Mouse (Mus musculus): ENCODE results near the gene Alms1. TPM values are rescaled to one million over a fixed set of nuclear protein-coding genes. Genes with fewer than 3 reads are reported as not detected.
"Not testable (repeated sequence)": the region's sequence is repeated elsewhere in the genome, so short reads cannot be mapped to it uniquely, and the experiment has no call there.

Alms1 gene
- 3.0 and 4.5 TPM in 2 replicates for total RNA-seq (2017)

DNA sequence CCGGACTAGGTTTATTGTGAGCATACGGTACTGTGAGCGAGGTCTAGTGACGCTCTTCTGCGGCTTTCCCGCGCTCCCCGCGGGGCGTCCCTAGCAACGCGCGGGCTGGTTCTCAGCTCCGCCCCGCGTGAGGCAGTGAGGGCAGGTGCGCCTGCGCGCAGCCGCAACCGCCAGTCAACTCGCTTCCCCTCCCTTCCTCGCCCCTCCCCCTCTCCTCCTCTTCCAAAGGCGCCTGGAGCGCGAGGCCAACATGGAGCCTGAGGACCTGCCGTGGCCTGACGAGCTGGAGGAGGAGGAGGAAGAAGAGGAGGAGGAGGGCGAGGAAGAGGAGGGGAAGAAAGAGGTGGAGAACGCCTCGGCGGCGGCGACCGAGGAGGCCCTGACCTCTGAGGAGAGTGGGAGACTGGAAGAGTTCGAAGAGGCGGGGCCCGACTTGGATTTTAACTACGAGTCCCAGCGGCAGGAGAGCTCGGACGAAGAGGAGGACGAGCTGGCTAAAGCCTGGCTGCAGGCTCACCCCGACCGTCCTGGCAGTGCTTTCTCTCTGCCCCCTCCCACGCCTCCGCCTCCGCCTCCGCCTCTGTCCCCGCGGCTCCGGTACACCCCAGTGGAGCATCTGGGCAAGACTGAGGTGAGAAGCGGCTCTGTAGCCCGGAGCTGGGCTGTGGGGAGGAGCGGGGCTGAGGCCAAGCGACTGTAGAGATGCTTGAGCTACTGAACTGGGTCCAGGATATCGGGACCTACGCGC, at the start of gene Alms1:
Gene Alms1, plus strand, starts transcription at position 136 of the 748 bp plus-strand sequence.
- ATAC-seq (ENCODE audit: extremely low read depth, insufficient number of reproducible peaks, low FRiP score, poor library complexity, severe bottlenecking) = peak; percentile 72

DNA sequence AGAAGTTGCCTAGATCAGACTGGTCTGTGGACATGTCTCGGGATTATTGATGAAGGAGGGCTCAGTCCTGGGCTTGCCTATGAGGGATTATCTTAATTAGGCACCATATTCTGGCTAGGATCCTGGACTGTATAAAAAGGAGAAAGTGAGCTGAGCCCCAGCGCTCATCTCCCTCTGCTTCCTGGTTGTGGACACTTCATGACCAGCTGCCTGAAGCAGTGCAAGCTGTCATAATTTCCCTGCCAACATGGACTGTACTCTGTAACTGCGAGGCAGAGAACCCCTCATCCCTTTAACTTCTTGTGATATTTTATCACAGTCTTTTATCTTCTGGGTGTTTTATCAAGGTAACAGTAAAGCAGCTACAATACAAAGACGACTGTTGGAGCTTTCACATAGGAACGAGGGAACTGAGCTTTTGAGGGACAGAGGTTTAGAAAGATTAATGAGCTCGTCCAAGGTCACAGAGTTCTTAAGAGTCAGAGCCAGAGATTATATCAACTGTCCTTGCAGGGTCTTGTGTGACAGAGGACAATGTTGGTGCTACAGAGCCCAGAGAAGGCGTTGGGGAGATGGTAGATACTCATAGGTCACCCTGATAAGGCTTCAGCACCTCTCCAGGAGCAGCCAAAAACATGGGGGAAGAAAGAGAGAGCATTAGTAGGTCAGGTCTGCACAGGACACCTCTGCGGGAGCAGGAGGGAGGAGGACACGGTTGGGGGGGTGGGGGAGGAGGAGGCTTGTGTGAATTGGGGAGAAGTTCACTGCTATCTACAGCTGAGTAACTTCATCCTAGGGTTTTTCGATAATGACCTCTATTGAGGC, 43.8 kb upstream of the Alms1 start:
- ATAC-seq (ENCODE audit: extremely low read depth, insufficient number of reproducible peaks, low FRiP score, poor library complexity, severe bottlenecking) = no peak

DNA sequence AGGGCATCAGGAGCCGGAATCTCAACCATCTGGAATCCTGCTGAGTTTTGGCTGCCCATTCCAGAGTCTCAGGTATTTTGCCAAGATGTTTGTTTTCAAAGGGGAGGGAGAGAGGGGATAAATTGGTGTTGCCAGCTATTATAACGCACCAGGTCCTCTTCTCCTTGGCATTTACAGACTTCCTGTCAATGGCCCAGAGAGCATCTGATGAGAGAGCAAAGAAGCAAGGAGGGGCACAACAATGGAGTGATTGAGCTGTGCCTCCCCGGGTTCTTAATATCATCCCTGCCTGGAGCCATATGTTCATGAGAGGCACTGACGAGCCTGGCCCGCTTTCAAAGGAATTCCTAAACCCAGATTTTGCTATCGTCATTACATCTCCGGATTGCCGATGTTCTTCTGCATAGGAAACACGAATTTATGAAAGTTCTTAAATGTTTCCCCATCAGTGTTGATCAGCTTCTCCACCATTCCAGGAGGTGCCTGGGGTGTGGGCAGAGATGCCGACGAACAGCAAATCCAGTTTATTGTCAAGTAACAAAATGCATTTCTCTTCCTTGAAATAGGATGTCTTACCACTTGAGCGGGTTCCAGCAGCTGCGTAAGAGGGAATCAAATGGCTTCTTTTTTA, 43.0 kb upstream of the Alms1 start:
- ATAC-seq (ENCODE audit: extremely low read depth, insufficient number of reproducible peaks, low FRiP score, poor library complexity, severe bottlenecking) = no peak

DNA sequence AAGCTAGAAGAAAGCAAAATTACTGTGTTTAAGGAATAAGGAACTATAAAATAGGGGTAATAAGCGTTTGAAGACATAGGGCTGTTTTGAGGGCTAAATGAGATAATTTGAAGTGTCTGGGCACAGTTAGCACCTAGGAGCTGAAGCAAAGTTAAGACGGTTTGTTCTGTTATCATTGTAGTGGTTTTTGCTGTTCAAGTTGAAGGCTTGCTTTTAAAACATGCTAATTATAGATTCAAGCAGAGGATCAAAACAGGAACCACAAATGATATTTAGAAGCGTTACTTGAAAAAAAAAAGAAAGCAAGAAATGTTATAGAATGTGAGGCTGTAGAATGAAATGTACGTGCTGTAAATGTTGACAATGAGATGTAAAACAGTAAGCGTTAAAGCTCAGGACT, 39.7 kb upstream of the Alms1 start:
- no peak for ATAC-seq (ENCODE audit: extremely low read depth, insufficient number of reproducible peaks, low FRiP score, poor library complexity, severe bottlenecking)

DNA sequence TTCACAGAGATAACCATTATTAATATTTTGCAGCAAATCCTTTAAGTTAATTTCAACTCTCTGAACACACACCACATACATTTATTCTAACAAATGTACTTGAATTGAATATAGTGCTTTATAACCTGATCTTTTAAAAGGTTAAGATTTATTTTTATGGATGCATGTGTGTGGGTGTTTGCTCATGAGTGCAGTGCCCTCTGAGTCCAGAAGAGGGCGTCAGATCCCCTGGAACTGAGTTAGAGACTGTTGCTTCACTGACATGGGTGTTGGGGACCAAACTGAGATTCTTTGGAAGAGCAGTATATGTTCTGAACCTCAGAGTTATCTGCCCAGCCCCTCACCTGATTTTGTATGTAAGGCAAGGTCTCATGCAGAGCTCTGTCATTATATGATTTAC, 25.0 kb upstream of the Alms1 start:
- ATAC-seq (ENCODE audit: extremely low read depth, insufficient number of reproducible peaks, low FRiP score, poor library complexity, severe bottlenecking) = no peak

DNA sequence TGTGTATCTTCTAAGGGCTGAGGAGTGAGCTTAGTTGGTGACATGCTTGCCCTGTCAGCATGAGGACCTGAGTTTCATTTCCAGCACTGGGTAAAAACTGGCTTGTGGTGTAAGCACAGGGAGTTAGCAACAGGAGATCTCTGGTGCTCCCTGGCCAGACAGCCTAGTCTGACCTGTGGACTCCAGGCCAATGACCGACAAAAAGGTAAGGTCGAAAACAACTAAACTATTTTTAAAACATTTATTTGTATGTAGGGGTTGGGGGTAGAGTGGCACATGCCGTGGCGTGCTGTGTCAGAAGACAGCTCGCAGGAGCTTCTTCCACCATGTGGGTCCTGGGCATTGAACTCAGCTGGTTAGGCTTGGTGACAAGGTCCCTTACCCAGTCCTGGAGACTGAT, 14.5 kb upstream of the Alms1 start:
- ATAC-seq (ENCODE audit: extremely low read depth, insufficient number of reproducible peaks, low FRiP score, poor library complexity, severe bottlenecking) = no peak

DNA sequence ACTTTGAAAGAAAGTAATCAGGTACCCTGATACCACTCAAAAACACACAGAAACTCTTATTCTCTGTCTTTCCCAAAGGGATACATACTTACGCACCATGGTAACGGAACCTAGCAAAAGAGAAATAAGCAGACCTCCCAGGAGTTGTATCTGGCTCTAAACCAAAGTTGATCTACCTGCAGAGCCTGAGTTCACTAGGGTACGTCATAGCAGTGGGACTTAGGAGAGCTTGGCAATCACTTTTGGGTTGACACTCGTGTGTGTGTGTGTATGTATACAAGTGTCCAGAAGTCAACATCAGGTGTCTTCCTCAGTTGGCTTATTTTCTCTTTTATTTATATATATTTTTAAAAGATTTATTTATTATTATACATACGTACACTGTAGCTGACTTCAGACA, 5.6 kb upstream of the Alms1 start:
- no peak for ATAC-seq (ENCODE audit: extremely low read depth, insufficient number of reproducible peaks, low FRiP score, poor library complexity, severe bottlenecking)

DNA sequence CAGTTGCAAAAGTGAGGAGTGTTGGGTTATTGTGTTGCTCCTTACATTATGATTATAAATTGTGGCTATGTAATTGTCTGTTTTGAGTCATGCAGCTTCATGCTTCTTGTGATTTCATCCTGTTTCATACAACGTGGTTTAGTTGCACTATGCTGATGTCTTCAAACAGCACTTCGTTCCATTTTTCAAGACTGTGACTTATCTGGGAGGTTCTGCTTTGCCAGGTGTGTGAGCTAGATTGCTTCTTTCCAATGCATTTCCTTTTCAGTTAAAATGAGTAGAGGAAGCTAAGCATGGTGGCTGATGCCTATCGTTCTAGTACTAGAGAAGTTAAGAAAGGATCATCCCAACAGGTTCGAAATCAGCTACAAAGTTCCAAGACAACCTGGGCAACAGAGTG, 2.7 kb upstream of the Alms1 start:
- ATAC-seq (ENCODE audit: extremely low read depth, insufficient number of reproducible peaks, low FRiP score, poor library complexity, severe bottlenecking) = no peak

DNA sequence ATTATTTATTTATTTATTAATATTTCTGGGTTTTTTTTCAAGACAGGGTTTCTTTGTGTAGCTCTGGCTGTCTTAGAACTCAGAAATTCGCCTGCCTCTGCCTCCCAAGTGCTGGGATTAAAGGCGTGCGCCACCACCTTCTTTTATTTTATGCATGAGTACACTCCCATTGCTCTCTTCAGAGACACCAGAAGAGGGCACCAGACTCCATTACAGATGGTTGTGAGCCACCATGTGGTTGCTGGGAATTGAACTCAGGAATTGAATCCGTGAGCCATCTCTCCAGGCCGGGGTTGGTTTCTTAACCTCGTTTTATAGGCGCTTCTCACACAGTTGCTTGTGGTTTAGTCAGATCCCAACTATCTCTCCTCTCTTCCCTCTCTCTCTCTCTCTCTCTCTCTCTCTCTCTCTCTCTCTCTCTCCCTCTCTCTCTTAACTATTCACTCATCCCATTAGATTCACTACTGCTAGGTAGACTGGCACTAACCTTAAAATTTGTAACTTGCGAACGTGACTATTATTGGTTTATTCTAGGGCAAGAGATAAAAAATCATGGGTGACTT, 445 bp upstream of the Alms1 start:
- ATAC-seq (ENCODE audit: extremely low read depth, insufficient number of reproducible peaks, low FRiP score, poor library complexity, severe bottlenecking) = no peak

DNA sequence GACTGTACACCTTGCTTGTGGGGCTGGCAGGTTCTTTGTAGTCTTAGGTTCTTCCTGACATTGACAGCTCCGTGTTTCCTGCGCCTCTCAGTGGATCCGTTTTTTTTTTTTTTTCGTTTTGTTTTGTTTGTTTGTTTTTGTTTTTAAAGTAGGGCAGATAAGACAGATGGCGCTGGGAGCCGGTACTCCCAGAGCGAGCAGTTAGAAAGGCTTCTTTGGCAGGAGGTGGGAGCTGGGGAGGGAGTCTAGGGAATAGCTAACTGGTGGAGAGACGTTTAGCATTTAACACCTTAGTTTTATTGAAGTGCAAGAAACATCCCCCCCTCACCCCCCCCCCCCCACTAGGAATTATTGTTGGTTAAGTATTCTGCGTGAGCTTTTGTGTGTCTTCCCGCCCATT, 833 bp downstream of the Alms1 start:
- no peak for ATAC-seq (ENCODE audit: extremely low read depth, insufficient number of reproducible peaks, low FRiP score, poor library complexity, severe bottlenecking)

DNA sequence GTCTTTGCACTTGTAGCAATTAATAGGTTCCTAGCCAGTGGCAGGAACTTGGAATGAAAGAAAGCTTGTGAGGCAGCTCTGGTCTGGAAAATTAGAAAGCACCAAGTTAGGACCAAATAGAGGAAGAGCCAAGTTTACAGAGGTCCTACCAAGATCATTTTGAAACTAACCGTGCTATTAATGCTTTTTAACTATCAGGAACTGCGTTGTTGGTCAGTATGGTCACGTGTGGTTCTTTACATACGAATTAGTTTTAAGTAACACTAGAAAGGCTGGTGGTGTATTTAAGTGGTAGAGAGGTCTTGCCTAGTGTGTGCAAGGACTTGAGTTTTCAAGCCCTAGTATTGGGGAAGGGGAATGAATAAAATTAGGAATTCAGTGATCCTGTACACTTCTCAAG, 1.2 kb downstream of the Alms1 start:
- ATAC-seq (ENCODE audit: extremely low read depth, insufficient number of reproducible peaks, low FRiP score, poor library complexity, severe bottlenecking) = no peak

DNA sequence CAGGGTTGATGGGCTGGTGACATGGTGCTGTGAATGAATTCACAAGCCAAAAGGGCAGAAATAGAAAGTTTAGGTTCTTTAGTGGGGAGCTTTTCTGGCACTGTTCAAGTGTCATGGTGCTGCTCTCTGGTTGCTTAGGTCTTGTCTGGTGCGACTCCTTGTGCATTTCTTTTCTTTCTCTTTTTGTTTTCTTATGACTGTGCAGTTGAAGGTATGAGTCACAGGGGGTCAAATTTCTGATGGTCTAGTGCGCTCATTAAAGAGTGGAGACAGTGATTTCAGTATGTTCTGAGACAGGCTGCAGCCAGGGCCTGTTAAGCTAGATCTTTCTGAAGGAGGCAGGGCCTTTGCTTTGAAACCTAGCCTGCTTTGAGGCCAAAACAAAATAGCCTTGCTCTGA, 2.8 kb downstream of the Alms1 start:
- no peak for ATAC-seq (ENCODE audit: extremely low read depth, insufficient number of reproducible peaks, low FRiP score, poor library complexity, severe bottlenecking)

DNA sequence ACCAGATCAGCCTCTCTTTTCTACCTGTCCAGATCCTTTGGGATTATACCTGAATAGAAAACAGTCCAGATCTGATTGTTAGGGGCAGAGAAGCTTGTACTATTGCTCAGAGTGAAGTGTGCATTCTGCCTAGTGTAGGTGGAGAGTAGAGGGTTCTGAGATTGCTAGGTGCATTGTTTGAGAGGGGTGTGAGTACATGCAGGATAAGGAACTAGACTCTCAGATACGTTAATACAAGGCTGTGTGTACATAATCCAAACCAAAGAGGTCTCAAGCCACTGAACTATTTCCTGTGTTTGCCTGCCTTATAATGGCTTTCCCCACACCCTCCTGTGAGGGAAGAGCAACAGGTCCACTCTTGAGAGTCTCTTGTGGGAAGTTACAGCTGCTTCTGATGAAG, 12.0 kb downstream of the Alms1 start:
- no peak for ATAC-seq (ENCODE audit: extremely low read depth, insufficient number of reproducible peaks, low FRiP score, poor library complexity, severe bottlenecking)

DNA sequence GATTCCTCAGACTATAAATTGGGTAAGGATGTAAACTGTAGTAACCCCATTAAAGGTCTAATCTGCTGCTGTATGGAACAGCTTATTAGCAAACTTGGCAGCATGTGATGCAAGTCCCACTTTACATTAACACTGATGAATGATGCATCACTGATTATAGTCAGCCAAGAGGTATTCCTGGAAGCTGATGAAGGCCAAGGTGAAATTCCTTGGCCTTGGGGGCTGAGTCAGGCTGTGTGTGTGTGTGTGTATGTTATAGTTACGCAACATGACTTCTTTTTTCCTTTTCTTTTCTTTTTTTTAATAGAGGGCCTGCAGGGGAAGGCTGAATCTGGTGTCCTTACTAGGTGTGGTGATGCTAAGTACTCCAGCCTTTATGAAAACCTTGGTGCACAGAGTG, 23.2 kb downstream of the Alms1 start:
- ATAC-seq (ENCODE audit: extremely low read depth, insufficient number of reproducible peaks, low FRiP score, poor library complexity, severe bottlenecking) = no peak

DNA sequence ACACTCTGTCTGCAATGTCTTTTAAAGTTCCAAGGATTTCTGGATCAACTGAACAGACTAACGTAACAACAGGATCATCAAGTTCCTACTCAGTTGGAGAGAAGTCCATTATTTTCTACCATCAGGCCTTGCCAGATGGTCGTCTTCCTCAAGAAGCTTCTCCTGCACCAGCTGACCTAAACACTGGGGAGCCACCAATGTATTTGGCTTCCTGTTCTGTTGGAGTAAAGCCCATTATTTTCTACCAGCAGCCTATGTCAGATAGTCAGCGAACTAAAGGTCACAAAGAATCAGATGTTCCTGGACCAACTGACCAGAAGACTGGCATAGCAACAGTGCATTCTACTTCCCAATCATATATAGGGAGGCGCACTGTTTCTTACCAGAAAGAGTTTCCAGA, 33.5 kb downstream of the Alms1 start:
- no peak for ATAC-seq (ENCODE audit: extremely low read depth, insufficient number of reproducible peaks, low FRiP score, poor library complexity, severe bottlenecking)

DNA sequence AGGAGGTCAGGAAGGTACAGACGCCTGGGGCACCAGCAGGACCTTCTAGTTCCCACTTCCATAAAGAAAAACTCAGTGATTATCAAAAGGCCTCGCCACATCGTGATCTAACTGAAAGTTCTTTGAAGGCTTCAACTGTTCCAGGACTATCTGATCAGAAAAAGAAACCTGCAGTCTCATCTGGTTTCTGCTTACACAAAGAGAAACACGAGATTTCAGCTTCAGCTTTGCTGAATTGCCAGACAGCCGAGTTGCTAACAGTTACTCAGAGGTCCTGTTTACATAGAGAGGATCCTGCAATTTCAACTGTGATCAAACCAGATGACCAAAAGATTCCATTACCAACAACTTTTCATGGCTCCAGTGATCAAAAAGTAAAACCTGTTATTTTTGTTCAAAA, 34.3 kb downstream of the Alms1 start:
- ATAC-seq (ENCODE audit: extremely low read depth, insufficient number of reproducible peaks, low FRiP score, poor library complexity, severe bottlenecking) = no peak

DNA sequence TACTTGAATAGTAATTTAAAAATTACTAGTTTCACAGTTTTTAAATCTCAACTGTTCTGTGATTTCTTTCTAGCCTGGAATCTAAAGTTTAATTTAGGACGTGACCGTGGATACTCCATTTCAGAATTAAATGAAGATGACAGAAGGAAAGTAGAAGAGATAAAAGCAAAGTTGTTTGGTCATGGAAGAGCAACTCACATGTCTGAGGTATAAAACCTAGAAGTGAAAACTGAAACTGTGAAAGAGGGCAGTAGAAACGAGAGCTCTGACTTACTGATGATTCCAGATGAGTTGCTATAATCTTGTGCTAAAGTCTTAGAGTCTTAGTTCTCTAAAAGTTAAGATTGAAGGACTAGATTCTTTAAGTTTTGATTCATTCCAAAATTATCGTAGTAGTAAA, 37.2 kb downstream of the Alms1 start:
- ATAC-seq (ENCODE audit: extremely low read depth, insufficient number of reproducible peaks, low FRiP score, poor library complexity, severe bottlenecking) = no peak

DNA sequence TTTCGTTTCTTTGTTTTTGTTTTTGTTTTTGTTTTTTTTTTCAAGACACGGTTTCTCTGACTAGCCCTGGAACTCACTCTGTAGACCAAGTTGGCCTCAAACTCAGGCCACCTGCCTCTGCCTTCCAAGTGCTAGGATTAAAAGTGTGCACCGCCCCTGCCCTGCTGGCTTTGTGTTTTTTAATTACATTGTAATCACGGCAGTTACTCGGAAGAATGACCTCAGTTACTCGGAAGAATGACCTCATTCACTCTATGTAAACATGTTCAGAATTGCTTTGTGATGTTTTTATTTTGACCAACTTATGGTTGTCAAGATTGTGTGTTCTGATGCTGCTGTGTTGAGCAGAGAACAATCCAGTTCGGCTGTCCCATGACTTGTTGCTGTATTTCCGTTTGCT, 45.8 kb downstream of the Alms1 start:
- no peak for ATAC-seq (ENCODE audit: extremely low read depth, insufficient number of reproducible peaks, low FRiP score, poor library complexity, severe bottlenecking)

DNA sequence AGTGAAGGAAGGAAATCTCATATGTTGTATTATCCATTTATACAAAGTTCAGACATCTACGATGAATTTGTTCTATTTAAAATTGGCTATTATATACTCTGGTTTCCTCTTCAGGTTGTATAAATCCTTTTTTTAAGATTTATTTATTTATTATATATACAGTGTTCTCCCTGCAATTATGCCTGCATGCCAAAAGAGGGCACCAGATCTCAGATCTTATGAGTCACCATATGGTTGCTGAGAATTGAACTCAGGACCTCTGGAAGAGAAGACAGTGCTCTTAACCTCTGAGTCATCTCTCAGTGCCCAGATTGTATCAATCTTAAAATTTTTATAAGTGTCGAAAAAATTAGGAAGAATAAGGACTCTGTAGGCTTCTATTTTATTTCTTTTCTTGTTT, 65.9 kb downstream of the Alms1 start:
- ATAC-seq (ENCODE audit: extremely low read depth, insufficient number of reproducible peaks, low FRiP score, poor library complexity, severe bottlenecking) = no peak

DNA sequence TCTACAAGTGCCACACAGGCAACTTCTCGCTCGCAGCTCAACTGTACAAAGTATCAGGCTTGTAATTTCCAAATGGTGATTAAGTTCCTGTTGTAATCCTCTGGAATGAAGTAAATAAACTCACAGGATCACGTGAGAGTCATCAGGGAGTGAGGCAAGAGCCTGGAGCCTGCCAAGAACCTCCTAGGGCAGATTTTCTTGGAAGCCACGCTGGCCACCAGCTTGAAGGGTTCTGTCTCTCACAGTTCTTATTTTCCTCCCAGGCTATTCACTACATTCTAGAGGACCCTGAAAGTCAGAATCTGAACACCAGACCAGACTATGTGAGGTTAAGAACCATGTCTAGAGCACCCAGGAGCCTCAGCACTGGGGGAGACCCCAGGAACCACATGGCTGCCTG, 114.6 kb downstream of the Alms1 start:
- not testable (repeated sequence) for ATAC-seq (ENCODE audit: extremely low read depth, insufficient number of reproducible peaks, low FRiP score, poor library complexity, severe bottlenecking)

Measured in neutrophil, adult 5-6 weeks (primary cell).